ENCODE assay signal across 8 mouse cellular contexts in the genomic region with DNA sequence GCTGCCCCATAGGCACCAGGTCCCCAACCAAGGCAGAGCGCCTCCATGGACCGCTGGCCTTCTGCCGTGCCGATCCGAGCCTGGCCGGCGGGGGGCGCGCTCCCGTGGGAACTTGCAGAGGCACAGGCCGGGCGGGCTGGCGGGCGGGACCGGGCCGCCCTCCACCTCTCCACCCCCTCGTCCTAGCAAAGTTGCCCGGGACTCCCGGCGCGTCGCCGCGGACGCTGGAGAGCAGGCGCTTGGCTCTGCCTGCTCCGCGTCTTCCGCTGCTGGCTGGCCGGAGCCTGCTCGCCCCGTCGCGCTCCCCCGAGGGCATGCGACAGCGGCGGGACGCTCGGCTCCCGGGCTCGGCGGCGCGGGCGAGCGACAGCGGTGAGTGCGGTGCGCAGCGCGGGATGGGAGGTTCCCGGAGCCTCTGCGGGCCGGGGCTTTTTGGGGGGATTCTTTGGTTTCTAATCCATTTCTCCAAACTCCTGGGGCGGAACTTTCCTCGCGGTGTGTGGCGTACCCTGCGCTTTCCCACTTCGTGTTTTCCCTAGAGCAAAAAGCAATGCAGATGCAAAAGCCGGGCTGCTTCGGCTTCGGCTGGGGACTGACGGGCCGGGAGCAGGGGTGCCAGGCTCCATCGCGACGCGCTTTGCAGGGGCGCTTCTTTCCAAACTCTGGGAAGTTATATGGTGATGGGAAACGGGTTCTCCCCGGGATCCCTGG. TPM values are rescaled to one million over a fixed set of nuclear protein-coding genes. Genes with fewer than 3 reads are reported as not detected.
DNase-seq lines count a peak whose midpoint lies in the region; ATAC-seq and TF ChIP-seq lines count a peak whose summit lies in the region.

A gene (plus strand): TSS at position 188 of the 711 bp plus-strand sequence.

- TF ChIP-seq CTCF in gastrocnemius, adult 2 months (IDR thresholded peaks at IDR 0.05) = peak; percentile 48

- intact Hi-C loops in gastrocnemius, adult 2 months (cut with DNase I) = no loop called here

- under 1% methylated on average over 68 of the region's 73 CpGs for WGBS in hindbrain, embryonic 16.5 days
- WGBS in limb, embryonic 10.5 days = under 1% methylated on average over 73 of the region's 73 CpGs

- peak within 1 kb of the TSS; percentile 88 for H3K4me2 ChIP-seq in hindbrain, embryonic 16.5 days (ENCODE audit: low read length)

- peak; percentile 59 for DNase-seq in WW6 (ENCODE audit: low read depth, low spot score)
- DNase-seq in cerebellum, postnatal 25 days = peak; percentile 14 to 41
- peak; percentile 72 for DNase-seq in gastrocnemius, adult 2 months
- DNase-seq in limb, embryonic 10.5 days (ENCODE audit: low spot score) = peak; percentile 86
- DNase-seq in mesoderm, embryonic 11.5 days (ENCODE audit: low read depth, low spot score) = peak; percentile 75
- peak; percentile 6 for DNase-seq in spleen, adult 12 weeks (ENCODE audit: low spot score)

- ATAC-seq in hindbrain, embryonic 16.5 days = peak; percentile 86
- no peak for ATAC-seq in monocyte, adult 5-6 weeks (replicated peaks; ENCODE audit: insufficient number of reproducible peaks, low FRiP score, low TSS enrichment, poor library complexity, severe bottlenecking)

- no peaks in the 10 kb centered on the region for H3K9me3 ChIP-seq in hindbrain, embryonic 16.5 days (ENCODE audit: control insufficient read depth, low read length)
- H3K9me3 ChIP-seq in limb, embryonic 10.5 days (replicated peaks) = no peaks in the 10 kb centered on the region

- no peaks in the 10 kb centered on the region for H3K36me3 ChIP-seq in hindbrain, embryonic 16.5 days (ENCODE audit: control insufficient read depth, insufficient read depth, low read length)
- no peaks in the 10 kb centered on the region for H3K36me3 ChIP-seq in limb, embryonic 10.5 days

- H3K4me1 ChIP-seq in hindbrain, embryonic 16.5 days (ENCODE audit: control insufficient read depth, insufficient read depth, low read depth, low read length) = peaks cover 9% of the 10 kb centered on the region
- H3K4me1 ChIP-seq in limb, embryonic 10.5 days = peaks cover 11% of the 10 kb centered on the region

- H3K27me3 ChIP-seq in hindbrain, embryonic 16.5 days (replicated peaks; ENCODE audit: control insufficient read depth, insufficient read depth, low read length) = peaks cover 14% of the 10 kb centered on the region
- H3K27me3 ChIP-seq in limb, embryonic 10.5 days (ENCODE audit: low read depth, poor library complexity, severe bottlenecking) = peaks cover 51% of the 10 kb centered on the region

- peak within 1 kb of the TSS; percentile 59 for H3K9ac ChIP-seq in hindbrain, embryonic 16.5 days (ENCODE audit: low read depth, low read length)

- peak within 1 kb of the TSS; percentile 68 for H3K4me3 ChIP-seq in gastrocnemius, adult 2 months
- peak within 1 kb of the TSS; percentile 53 for H3K4me3 ChIP-seq in hindbrain, embryonic 16.5 days (ENCODE audit: low read length)
- peak within 1 kb of the TSS; percentile 68 for H3K4me3 ChIP-seq in limb, embryonic 10.5 days

- H3K27ac ChIP-seq in gastrocnemius, adult 2 months = no peak within 1 kb of the TSS
- no peak within 1 kb of the TSS for H3K27ac ChIP-seq in hindbrain, embryonic 16.5 days (ENCODE audit: low read depth, low read length)
- peak within 1 kb of the TSS; percentile 70 for H3K27ac ChIP-seq in limb, embryonic 10.5 days

RNA-seq across cellular contexts. Expression of the gene that starts here (rescaled TPM):
- under 1 TPM; 0.10 to 0.14 TPM for total RNA-seq in gastrocnemius, adult 2 months (2021)
- 0.34 and 0.42 TPM in 2 replicates for polyA plus RNA-seq in hindbrain, embryonic 16.5 days (2015; fragmentation: Nextera tagmentation; extraction: Ambion mirVana)
- polyA plus RNA-seq in limb, embryonic 10.5 days (2016; fragmentation: Nextera tagmentation; extraction: Ambion mirVana) = 0.45 and 0.48 TPM in 2 replicates
- total RNA-seq in monocyte, adult 5-6 weeks (2017) = not detected in 3 replicates

Comparison
In these comparisons a context has a peak if more than half of its experiments do, and no peak if none do; other contexts are left out.
1. Peak in DNase-seq and H3K4me3 ChIP-seq in gastrocnemius, adult 2 months; RNA of the gene not detected or under 1 TPM.
2. Peak in ATAC-seq, H3K4me3 ChIP-seq, H3K9ac ChIP-seq and H3K4me2 ChIP-seq in hindbrain, embryonic 16.5 days; RNA of the gene not detected or under 1 TPM.
3. Peak in DNase-seq, H3K4me3 ChIP-seq and H3K27ac ChIP-seq in limb, embryonic 10.5 days; RNA of the gene not detected or under 1 TPM.
4. DNase-seq: peak in every context shown above with its lines; median percentile 86 in limb, embryonic 10.5 days; 75 in mesoderm, embryonic 11.5 days; 72 in gastrocnemius, adult 2 months; 59 in WW6; 28 in cerebellum, postnatal 25 days; 6 in spleen, adult 12 weeks.